Mouse (Mus musculus): ENCODE data around the gene Axin2.

Axin2 gene

GRCm38 (mm10) chr11:108983409-108984064 lies 63.4 kb downstream of the Axin2 start:
- POLR2A ChIA-PET: interaction anchor here in 1 of 4 experiments (1.7 kb wide), 1 partner anchor 14 kb away, joined by 4 read pairs; no protein-coding TSS in a partner anchor
- CTCF ChIA-PET: interaction anchor here in 1 of 4 experiments (0.6 kb wide), 1 partner anchor 227 kb away, joined by 4 read pairs; no protein-coding TSS in a partner anchor

GRCm38 (mm10) chr11:108984711-108985419 lies 64.7 kb downstream of the Axin2 start:
- ChIA-PET POLR2A (interaction anchor here in 1 of 4 experiments (0.6 kb wide), 1 partner anchor 33 kb away, joined by 4 read pairs; no protein-coding TSS in a partner anchor), CTCF (no interaction called here)

GRCm38 (mm10) chr11:108985836-108986235 lies 65.7 kb downstream of the Axin2 start:
- CTCF ChIA-PET: interaction anchor here in 1 of 4 experiments (0.5 kb wide), 1 partner anchor 138 kb away, joined by 12 read pairs; no protein-coding TSS in a partner anchor
- POLR2A ChIA-PET: no interaction called here

- ChIA-PET POLR2A (no interaction called here), CTCF (no interaction called here)
These were observed 67.1 kb downstream of the Axin2 start for GRCm38 (mm10) chr11:108987226-108987625.

GRCm38 (mm10) chr11:108987705-108988104 lies 67.6 kb downstream of the Axin2 start:
- CTCF ChIA-PET: no interaction called here
- POLR2A ChIA-PET: interaction anchor here in 1 of 4 experiments (0.5 kb wide), 1 partner anchor 59 kb away, joined by 4 read pairs; no protein-coding TSS in a partner anchor

- ChIA-PET POLR2A (no interaction called here), CTCF (no interaction called here)
These were observed 68.1 kb downstream of the Axin2 start for GRCm38 (mm10) chr11:108988258-108988657.

GRCm38 (mm10) chr11:108989940-108990339 lies 69.8 kb downstream of the Axin2 start:
- ChIA-PET POLR2A (no interaction called here), CTCF (no interaction called here)

- CTCF ChIA-PET: no interaction called here
- POLR2A ChIA-PET: no interaction called here
These were observed 73.3 kb downstream of the Axin2 start for GRCm38 (mm10) chr11:108993414-108993813.

GRCm38 (mm10) chr11:108995196-108995989 lies 75.2 kb downstream of the Axin2 start:
- ChIA-PET CTCF (no interaction called here), POLR2A (no interaction called here)

- POLR2A ChIA-PET: no interaction called here
- CTCF ChIA-PET: no interaction called here
These were observed 75.9 kb downstream of the Axin2 start for GRCm38 (mm10) chr11:108995990-108996533.

- CTCF ChIA-PET: no interaction called here
- POLR2A ChIA-PET: no interaction called here
These were observed 77.7 kb downstream of the Axin2 start for GRCm38 (mm10) chr11:108997816-108998215.
